Mouse (Mus musculus) cerebellum, adult 2 months (tissue): ENCODE measurements at regions not wholly inside any gene's neighbourhood (a gene's known extent, or its start where the extent isn't known, plus 50 kb on each side); places are given as distances from the start of the nearest gene placed in this dataset.
"Not testable (repeated sequence)": the region's sequence is repeated elsewhere in the genome, so short reads cannot be mapped to it uniquely, and the experiment has no call there.

Experiments used
- CTCF ChIP-seq: fragments of 200-500 bp; IDR thresholded peaks from 2 replicates; pipeline ENCODE4 v1.5.1; 2011; ENCODE audit warnings: low read depth, mild to moderate bottlenecking, control low read depth, low read length, moderate library complexity, borderline replicate concordance; ENCODE audit not compliant: insufficient read depth
- POLR2A ChIP-seq: fragments of 200-500 bp; IDR thresholded peaks from 2 replicates; pipeline ENCODE4 v1.6.1; 2011; ENCODE audit warnings: low read length, control low read depth, borderline replicate concordance; ENCODE audit not compliant: insufficient read depth

DNA sequence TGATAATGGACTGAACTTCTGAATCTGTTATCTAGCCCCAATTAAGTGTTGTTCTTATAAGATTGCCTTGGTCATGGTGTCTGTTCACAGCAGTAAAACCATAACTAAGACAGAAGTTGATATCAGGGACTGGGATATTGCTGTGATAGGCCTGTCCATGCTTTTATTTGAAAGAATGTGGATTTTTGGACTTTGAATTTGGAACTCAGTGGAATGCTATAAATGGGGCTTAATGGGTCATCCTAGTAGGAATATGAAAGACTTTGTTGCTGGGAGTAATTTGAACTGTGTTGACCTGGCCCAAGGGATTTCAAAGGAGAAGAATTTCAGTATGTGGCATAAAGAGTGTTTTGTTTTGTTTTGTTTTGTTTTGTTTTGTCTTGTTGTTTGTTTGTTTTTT, 160.5 kb upstream of the Cenpw start:
- not testable (repeated sequence) for TF ChIP-seq CTCF, POLR2A
